Mouse (Mus musculus) cortical plate, adult 2 months (tissue): Measurements from ENCODE around the gene Tldc2. TPM values are rescaled to one million over a fixed set of nuclear protein-coding genes. Genes with fewer than 3 reads are reported as not detected.

Experiments
- H3K27ac ChIP-seq: fragments of 200-500 bp; 2 replicates; pipeline ENCODE4 v1.5.1; 2012; ENCODE audit warnings: low read length, control low read depth, inconsistent platforms; ENCODE audit not compliant: insufficient read depth
- H3K4me1 ChIP-seq: fragments of 200-500 bp; 2 replicates; pipeline ENCODE4 v1.6.1; 2011; ENCODE audit warnings: low read length; ENCODE audit not compliant: control insufficient read depth, insufficient read depth
- H3K4me3 ChIP-seq: fragments of 200-500 bp; 2 replicates; pipeline ENCODE4 v1.5.1; 2011; ENCODE audit warnings: mild to moderate bottlenecking, low read length, control low read depth; ENCODE audit not compliant: insufficient read depth
- CTCF ChIP-seq: fragments of 200-500 bp; IDR thresholded peaks from 2 replicates; pipeline ENCODE4 v1.5.1; 2011; ENCODE audit warnings: mild to moderate bottlenecking, control low read depth, low read length; ENCODE audit not compliant: insufficient read depth; ENCODE audit errors: extremely low read depth
- POLR2A ChIP-seq: fragments of 200-500 bp; IDR thresholded peaks from 2 replicates; pipeline ENCODE4 v1.6.1; 2011; ENCODE audit warnings: mild to moderate bottlenecking, low read length, control low read depth; ENCODE audit not compliant: insufficient read depth; ENCODE audit errors: extremely low read depth
- polyA plus RNA-seq: library from polyadenylated mRNA; depleted of rRNA; stranded (reverse); fragments of >200 nt; gene quantifications from 2 replicates; pipeline ENCODE4 v1.2.3, GENCODE M21; 2012

The Tldc2 gene
- polyA plus RNA-seq, 1 experiment, result not detected

DNA sequence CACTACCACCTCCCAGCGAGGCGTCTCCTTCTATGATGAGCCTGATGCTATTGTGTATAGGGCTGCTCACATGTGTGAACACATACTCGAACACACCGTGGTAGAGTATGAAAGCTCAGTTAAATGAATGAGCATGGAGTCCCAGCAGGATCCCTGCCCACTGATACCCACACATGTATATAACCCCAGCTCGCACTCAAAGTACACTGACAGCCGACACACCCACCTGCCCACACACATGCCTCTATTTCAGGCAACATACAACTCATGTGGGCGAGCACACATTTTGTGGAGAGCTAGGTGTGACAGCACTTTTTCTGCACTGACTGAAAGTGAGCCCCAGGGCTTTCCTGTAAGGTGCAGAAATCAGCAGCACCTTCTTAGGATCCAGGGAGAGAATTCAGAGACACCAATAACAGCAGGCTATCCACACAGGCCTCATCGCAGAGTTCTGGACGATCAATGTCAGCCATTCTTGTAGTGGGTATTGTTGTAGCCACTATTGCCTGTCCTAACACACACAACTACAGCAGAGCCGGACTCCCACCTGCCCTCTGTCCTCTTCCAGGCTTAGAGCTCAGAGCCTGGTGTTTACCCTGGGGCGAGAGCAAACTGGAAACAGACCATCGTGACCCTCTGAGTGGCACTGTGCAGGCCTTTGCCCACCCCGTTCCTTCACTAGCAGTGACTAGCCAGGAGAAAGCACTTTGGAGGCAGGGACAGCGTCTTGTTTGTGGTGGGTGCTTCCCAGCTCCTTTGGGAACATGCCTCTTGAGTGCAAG lies 872 bp downstream of the Tldc2 start:
- peaks cover 2% of the 10 kb centered on the region; the same call in 1 of the 2 replicates for H3K4me1 ChIP-seq
- H3K4me3 ChIP-seq, result no peak overlapping the region
- no peak overlapping the region for H3K27ac ChIP-seq
- TF ChIP-seq CTCF (no peak), POLR2A (no peak)

DNA sequence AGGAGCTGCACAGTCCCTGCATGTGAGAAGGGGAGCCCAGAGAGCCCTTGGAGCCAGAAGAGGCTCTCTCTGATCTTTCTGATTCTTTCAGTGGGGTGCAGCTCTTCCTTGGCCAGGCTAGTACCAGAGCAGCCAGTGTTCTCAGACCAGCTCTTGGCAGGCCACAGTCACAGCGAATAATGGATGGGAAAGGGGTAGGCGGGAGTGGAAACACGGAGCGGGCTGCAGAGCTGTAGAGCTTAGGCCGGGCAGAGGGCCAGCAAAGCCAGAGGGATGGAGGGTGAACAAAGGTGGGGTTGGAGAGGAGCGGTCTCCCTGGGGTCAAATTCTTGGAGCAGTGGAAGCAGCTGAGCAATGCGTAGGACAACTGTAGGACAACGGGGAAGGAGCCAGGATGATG lies 5.2 kb downstream of the Tldc2 start:
- TF ChIP-seq CTCF, result no peak
- TF ChIP-seq POLR2A, result no peak
- Histone ChIP-seq H3K4me3 (no peak overlapping the region), H3K4me1 (peaks cover 2% of the 10 kb centered on the region; the same call in 1 of the 2 replicates), H3K27ac (no peak overlapping the region)

DNA sequence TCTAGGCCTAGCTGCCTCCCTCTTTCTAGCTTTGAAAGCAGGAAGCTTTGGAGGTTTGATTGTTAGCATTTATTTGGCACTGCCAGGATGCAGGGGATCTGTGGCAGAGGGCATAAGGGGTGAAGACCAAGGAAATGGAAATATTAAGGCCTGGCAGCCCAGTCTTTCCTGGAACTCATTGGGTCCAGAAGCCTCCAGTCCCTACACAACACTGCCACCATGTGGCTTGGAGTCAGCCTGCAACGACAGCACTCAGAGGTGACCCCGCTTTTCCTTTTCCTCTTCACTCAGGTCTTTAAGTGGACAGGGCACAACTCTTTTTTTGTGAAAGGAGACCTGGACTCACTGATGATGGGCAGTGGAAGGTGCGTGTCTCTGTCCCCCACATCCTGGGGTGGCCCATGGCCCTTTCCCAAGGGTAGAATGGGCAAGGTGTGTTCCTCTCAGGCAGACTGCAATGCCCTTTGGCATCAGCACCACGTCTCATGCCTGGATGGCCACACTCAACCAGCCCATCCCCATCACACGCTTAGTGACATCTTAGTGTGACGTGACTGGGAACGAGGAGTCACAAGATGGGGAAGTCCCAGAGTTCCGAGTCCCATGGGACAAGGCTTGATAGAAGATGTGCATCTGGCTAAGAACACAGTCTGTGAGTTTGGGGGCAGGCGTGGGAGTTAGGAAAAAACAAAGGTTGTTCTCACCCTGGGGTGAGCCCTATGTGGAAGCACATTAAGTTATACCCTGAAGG lies 8.3 kb downstream of the Tldc2 start:
- Histone ChIP-seq H3K27ac (no peak overlapping the region), H3K4me3 (no peak overlapping the region), H3K4me1 (peaks cover 2% of the 10 kb centered on the region; the same call in 1 of the 2 replicates)
- TF ChIP-seq CTCF, result peak; percentile 97
- no peak for TF ChIP-seq POLR2A

DNA sequence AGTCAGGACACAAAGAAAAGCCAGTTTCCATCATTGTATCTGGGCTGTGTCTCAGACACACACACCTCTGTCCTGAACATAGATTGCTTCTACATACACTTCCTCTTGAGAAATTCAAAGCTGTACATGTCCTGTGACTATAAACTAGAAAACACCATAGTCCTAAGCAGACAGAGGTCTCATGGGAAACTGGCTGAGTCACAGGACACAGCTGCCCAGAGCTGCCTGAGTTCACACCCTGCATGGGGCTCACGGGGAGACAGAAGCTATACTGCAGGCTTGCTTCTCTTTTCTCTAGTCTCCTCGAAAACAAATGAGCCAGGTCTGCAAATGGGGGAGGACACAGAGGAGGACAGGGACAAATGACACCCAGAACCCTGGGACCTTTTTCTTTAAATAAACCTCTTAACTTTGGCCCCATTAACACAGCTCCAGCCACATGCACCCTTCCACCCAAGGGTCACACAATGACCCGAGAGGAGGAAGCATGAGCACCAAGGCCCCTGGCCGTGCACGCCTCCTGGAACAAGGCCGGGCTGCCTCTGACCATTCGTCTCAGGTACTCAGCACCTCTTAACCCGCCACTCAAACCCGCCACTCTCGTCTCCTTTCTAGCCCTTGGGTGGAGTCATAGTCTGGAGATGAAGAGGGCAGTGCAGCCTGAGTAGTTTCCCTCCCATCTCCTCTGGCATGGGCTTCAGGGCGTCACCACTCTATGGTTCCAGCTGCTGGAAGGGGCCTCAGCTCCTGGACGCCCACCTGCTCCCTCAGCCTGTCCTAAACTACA lies 12.9 kb downstream of the Tldc2 start:
- Histone ChIP-seq H3K27ac (no peak overlapping the region), H3K4me1 (no peaks in the 10 kb centered on the region), H3K4me3 (no peak overlapping the region)
- TF ChIP-seq CTCF (no peak), POLR2A (no peak)

DNA sequence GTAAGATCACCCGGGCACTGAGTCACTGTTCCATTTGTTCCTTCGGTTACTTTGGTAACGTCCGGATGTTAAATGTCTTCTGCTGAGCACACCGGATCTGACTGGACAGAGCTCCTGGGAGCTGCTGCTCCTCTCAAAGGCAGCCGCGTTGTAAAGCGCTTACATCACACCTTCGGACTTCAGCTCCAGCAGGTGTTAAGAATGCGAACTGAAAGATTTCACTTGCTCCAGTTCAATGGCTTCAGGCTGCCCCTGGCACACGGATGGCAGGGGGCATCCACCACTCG lies 13.4 kb downstream of the Tldc2 start:
- Histone ChIP-seq H3K4me3 (no peak overlapping the region), H3K4me1 (no peaks in the 10 kb centered on the region), H3K27ac (no peak overlapping the region)
- TF ChIP-seq POLR2A (no peak), CTCF (no peak)

DNA sequence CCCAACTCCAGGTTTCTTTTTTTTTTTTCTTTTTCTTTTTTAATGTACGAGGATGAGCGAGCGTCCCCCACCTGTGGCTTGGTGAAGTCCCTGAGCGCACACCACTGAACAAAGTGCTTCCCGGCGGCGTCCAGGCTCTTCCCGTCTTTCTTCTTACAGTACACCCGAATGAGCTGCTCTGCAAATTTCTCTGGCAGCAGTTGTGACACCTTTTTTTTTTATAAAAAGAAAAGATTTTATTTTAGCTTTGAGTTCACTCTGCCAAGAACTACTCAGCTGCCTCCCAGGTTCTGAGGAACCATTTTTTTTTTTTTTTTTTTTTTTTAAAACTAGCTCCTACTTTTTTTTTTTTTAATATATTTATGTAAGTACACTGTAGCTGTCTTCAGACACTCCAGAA lies 14.8 kb downstream of the Tldc2 start:
- Histone ChIP-seq H3K27ac (no peak overlapping the region), H3K4me3 (no peak overlapping the region), H3K4me1 (no peaks in the 10 kb centered on the region)
- TF ChIP-seq POLR2A, result no peak
- no peak for TF ChIP-seq CTCF

DNA sequence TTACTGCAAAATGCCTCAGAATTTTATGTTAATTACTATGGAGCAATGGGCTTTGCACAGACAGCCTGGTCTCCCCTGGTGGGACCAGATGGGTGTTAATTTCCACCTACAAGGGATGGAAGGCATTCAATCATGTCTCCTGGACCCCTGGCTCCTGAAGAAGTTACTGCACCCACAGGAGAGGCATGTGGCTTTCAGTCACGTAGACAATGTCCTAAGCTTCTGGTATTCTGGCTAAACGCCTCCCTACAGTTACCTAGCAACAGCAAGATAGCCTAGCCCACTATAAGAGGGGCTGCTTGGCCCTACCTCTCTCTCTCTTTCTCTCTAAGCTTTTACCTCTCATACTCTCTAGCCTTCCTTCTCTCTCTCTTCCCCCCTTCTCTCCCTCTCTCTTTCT lies 15.4 kb downstream of the Tldc2 start:
- Histone ChIP-seq H3K27ac (no peak overlapping the region), H3K4me3 (no peak overlapping the region), H3K4me1 (no peaks in the 10 kb centered on the region)
- TF ChIP-seq POLR2A (no peak), CTCF (no peak)

DNA sequence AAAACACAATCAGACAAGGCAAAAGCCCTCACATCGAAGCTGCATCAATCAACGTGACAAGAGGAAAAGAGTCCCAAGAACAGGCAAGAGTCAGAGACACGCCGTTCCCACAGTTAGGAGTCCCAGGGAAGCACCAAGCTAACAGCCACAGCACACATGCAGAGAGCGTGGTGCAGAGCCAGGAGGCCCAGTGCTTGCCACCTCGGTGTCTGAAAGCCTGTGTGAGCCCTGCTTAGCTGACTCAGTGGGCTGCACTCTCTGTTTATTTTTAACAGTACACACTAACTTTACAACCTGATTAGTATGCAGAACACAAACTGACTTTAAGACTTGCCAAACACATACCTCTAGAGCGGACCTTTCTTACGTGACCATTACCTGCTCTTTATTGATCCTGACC lies 17.6 kb downstream of the Tldc2 start:
- Histone ChIP-seq H3K4me1 (no peaks in the 10 kb centered on the region), H3K27ac (no peak overlapping the region), H3K4me3 (no peak overlapping the region)
- TF ChIP-seq CTCF (no peak), POLR2A (no peak)

DNA sequence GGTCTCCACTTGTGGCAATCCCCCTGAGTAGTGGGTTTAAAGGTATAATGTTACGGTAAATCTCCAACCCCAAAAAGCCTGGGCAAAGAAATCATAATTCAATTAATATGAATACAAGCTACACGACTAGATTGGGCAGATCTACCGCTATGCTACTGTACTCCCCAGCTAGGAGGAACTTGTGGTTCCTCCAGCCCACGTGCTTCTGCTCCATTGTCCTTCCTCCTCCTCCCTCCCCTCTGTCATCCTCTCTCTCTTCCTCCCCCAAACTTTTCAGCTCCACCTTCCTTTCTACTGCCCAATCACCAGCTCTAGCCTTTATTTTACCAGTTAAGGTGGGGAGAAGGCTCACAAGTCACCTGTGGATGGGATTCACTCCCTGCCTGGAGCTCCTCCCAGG lies 21.4 kb downstream of the Tldc2 start:
- Histone ChIP-seq H3K4me3 (no peak overlapping the region), H3K4me1 (no peaks in the 10 kb centered on the region), H3K27ac (no peak overlapping the region)
- TF ChIP-seq POLR2A, result no peak
- TF ChIP-seq CTCF, result no peak

DNA sequence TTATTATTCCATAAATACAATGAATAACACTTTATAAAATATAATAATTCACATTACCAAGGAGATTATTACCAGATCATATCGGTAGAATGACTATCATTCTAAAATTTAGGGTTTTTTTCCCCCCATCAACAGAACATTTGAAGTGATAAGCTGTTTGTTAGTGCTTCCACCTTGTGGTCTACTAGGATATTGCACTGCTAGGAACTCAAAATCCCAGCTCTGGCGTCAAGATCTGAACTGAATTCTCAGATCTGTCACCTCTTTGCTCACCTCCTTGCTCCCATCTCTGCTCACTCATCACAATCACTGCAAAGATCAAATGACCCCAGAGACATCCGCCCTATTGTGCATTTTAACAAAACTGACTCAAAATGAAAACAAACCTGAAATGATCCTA lies 30.1 kb downstream of the Tldc2 start:
- Histone ChIP-seq H3K4me3 (no peak overlapping the region), H3K4me1 (no peaks in the 10 kb centered on the region), H3K27ac (no peak overlapping the region)
- TF ChIP-seq POLR2A (no peak), CTCF (peak; percentile 48; the same call in 1 of the 2 replicates)
